Mouse (Mus musculus) heart, postnatal 4 days (tissue): ENCODE data around the gene Magi3. TPM values are rescaled to one million over a fixed set of nuclear protein-coding genes. Genes with fewer than 3 reads are reported as not detected.
A peak's percentile ranks its signal among the peaks of the same experiment; 100 is the strongest.

Experiments used
- DNase-seq: peaks from one replicate; pipeline ENCODE4 v3.0.0; 2021
- total RNA-seq, 2 experiments: library from RNA; stranded (reverse); gene quantifications; 2 replicates each; pipeline ENCODE4 v1.2.3; 2021

Magi3 gene
- total RNA-seq, 2 experiments from 2014 or later, result 68.0 to 68.2 TPM

GRCm38 (mm10) chr3:104189234-104189633 is 30.9 kb downstream of the Magi3 start:
- DNase-seq, result no peak

GRCm38 (mm10) chr3:104184270-104184669 is 35.9 kb downstream of the Magi3 start:
- no peak for DNase-seq

DNA sequence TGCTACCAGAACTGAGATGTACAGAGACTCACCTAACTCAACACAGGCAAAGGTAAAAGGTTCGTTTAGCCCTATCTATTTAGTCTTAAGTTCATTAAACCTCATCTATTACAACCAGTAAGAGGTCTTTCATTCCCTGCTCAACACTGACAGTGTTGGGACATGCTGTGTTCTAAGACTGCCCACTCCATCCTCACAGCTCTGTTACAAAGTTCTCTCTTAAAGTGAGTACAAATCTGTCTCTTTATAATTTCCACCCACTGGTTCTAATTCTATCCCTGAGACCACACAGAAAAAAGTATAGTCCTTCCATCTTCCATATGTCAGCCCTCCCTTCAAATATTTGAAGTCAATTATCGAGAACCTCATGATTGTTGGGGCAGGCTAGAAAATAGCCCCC is 36.5 kb downstream of the Magi3 start:
- no peak for DNase-seq

- no peak for DNase-seq
Measured at GRCm38 (mm10) chr3:104182711-104183110, 37.5 kb downstream of the Magi3 start.

- no peak for DNase-seq
Measured at GRCm38 (mm10) chr3:104161347-104161746, 58.8 kb downstream of the Magi3 start.

DNA sequence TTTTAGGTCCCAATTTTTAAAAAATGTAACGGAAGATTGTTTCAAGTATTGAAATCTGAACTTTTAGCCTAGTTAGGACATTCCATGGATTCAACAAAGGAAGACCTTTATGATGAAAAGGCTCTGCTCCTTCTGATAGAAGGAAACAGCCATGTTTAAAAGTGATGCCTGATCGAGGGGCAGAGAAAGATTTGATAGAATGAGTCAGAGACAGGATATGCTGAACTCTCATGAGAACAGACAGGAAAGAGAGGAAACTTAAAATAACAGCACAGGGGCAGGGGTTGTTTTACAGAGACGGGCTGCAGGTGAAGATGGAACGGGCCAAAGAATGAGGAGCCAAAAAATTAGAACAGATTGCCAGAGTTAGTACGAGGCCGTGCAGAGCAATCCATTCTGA is 59.6 kb downstream of the Magi3 start:
- DNase-seq, result no peak

DNA sequence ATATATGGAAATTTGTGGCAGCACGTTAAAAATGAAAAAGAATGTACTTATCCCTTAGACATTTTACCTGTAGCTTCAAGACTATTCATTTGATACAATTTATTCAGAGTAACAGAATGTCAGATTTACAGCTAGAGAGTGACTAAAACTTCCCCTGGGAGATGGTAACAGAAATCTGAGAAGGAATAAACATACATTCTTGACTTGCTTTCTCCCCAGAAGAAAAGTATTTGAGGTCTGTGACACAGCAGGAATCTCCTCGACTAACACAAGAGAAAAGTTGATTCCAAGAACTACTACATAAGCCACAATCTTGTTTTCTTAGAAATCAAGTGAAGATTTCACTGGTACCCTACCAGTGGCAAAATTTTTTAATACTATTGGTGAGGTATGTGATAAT is 70.0 kb downstream of the Magi3 start:
- DNase-seq, result no peak

DNA sequence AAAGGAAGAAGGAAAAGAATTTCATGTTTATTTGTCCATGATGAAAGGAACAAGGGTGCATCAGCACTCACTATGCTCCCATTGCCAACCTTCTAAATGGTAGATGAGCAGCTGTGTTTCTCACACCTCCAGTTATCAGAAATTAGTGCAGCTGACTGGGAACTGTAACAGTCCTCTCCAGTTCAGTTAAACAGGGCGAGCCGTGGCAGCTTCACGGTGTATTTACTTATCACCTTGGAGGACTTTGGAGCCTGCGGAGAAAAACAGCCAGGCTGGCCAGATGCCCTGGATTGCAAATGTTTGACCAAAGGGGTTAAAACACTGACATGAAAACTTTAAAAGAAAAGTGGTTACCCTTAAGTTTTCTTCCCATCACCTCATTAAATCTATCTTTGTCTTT is 77.8 kb downstream of the Magi3 start:
- DNase-seq, result peak; percentile 58

DNA sequence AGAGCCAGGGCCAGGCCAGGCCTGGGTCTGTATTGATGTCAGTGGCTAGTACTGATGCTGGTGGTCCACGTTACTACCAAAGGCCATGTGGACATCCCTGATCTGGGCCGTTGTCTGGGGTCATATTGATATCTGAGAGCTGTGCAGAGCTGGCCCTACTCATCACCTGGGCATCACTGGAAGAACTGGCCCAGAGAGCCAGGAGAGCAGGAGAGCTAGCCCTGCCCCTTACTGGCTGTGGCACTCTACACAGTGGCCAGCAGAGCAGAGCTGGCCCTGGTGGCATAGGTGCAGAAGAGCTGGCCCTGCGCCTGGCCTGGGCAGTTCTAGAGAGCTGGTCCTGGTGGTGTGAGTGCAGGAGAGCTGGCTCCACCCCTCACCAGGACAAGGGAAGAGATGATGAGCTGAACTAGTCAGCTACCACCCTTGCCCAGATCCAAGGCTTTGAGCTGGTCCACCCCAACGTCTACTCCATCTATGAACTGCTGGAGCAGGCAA is 81.2 kb downstream of the Magi3 start:
- DNase-seq, result no peak

DNA sequence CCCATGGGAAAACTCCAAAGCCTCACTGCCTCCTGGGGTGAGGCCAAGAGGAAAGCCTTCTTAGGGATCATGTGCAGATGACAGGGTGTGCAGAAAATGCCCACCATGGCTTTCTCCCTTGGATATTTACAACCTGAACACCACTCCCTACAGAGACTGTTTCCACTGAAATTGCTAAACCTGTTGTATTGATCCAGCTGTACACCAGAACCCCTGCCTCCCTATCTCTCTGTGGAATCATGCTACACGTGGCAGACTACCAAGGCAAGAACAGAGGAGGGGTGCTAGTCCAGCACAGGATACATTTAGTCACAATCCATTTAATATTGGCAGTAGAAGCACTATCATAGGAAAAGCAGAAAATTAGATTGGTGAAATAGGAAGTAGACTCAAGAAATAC is 94.5 kb downstream of the Magi3 start:
- DNase-seq, result no peak

GRCm38 (mm10) chr3:104123846-104124245 is 96.3 kb downstream of the Magi3 start:
- DNase-seq, result no peak

- no peak for DNase-seq
Measured at GRCm38 (mm10) chr3:104109478-104109877, 110.7 kb downstream of the Magi3 start.

DNA sequence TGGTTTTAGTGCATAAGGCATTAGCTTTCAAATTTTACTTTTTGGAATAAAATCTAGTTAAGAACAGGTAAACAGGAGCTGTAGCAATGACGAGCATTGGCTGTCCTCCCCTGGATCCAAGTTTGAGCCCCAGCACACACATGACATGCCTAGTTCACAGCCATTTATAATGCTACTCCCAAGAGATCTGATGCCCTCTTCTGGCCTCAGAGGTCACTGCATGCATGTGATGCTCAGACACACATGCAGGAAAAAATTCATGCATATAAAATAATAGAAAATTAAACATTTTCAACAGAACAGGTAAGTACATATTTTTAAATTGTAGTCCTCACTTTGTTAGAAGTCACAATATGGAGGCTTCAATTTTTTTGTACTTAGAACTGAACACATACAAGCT is 115.2 kb downstream of the Magi3 start:
- DNase-seq, result peak; percentile 58

GRCm38 (mm10) chr3:104101721-104102120 is 118.5 kb downstream of the Magi3 start:
- DNase-seq, result no peak

- no peak for DNase-seq
Measured at GRCm38 (mm10) chr3:104101249-104101648, 118.9 kb downstream of the Magi3 start.

DNA sequence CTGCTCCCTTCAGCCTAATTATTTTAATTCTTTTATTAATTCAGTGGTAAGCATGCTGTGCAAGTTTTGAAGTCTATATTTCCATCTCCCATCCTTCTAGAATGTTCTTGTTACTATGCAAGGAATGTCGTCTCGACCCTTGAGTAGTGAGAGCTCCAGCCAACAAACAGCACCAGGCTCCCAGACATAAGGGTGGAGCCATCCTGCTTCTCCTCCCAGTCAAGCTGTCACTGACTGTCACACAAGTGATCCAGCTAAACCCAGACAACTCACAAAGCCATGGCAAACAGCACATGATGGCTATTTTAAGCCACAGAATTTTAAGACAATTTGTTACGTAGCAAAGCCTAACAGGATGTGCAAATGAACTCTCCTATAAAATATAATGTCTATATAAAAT is 124.2 kb downstream of the Magi3 start:
- peak; percentile 36 for DNase-seq

DNA sequence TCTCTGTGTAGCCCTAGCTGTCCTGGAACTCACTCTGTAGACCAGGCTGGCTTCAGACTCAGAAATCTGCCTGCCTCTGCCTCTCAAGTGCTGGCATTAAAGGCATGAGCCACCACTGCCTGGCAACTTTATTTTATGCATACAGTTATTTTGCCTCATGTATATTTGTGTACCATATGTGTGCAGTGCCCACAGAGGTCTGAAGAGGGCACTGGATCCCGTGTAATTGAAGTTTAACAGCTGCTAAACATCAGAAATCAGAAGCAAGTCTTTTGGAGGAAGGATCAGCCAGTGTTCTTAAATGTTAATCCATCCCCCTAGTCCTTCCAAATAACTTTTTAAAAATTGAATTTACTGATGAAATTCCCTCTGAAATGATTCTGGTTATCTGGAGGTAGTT is 125.5 kb downstream of the Magi3 start:
- DNase-seq, result peak; percentile 12

GRCm38 (mm10) chr3:104092759-104093158 is 127.4 kb downstream of the Magi3 start:
- no peak for DNase-seq

- DNase-seq, result no peak
Measured at GRCm38 (mm10) chr3:104082031-104082430, 138.1 kb downstream of the Magi3 start.

- no peak for DNase-seq
Measured at GRCm38 (mm10) chr3:104078725-104079124, 141.4 kb downstream of the Magi3 start.

- no peak for DNase-seq
Measured at GRCm38 (mm10) chr3:104069395-104069794, 150.8 kb downstream of the Magi3 start.

- DNase-seq, result no peak
Measured at GRCm38 (mm10) chr3:104059001-104059622, 161.1 kb downstream of the Magi3 start.

- no peak for DNase-seq
Measured at GRCm38 (mm10) chr3:104032747-104033146, 187.4 kb downstream of the Magi3 start.

DNA sequence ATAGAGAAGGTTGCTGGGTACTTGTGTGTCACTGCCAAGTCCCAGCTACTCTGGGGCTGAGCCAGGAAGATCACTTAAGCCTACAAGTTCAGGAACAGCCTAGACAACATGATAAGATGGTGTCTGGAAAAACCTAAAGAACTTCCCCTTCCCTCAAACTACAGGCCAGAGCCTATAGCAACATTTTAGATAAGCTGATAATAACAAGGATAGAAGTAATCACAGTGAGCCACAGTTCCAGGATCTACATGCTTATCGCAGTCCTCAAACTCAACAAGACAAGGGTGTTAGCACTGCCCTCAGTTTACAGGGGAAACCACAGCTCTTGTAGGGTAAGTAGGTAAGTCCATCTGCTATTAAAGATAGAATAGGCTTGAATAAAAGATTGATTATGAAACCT is 188.1 kb downstream of the Magi3 start:
- no peak for DNase-seq

GRCm38 (mm10) chr3:104026938-104027337 is 193.2 kb downstream of the Magi3 start:
- DNase-seq, result no peak
